Mouse (Mus musculus): ENCODE data around the gene Mrs2.
"Not testable (repeated sequence)": the region's sequence is repeated elsewhere in the genome, so short reads cannot be mapped to it uniquely, and the experiment has no call there.

Mrs2 gene

DNA sequence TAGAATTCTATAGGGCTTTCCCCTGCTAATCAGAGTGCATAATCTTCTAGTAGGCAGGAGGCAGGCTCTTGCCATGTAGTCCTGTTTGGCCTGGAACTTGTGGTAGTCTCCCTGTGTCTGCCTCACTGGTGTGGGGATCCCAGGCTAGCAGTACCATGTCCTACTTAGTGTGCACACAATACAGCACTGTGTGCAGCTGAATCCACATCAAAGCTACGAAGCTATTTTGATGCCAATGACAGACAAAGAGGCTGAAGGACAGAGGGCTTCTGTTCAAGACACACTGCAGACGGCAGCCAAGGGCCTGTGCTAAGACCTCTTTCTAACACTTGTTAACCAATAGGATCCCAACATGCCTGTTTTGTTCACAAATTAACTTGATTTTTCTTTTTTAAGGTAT, 34.7 kb downstream of the Mrs2 start:
- in situ Hi-C loops (cut with MboI; ENCODE audit: unreplicated experiment in 2 of 2) = no loop called here

DNA sequence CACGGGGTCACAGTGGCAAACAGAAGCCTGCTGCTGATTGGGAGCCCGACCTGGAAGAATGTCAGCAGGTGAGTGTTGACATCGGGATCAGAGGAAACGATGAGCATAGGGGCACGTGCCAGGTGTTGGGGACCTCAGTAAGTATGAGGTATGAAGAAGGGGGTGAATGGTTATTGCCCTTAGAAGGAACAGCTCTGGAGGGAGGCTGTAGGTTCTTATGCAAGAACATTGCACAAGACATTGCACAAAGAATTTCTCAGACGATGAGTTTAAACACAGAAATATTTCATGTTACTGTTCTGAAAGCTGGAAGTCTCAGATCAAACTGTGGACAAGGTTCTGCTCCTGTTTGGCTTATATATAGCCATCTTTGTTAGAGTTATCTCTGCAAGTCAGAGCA, 39.1 kb downstream of the Mrs2 start:
- in situ Hi-C loops (cut with MboI; ENCODE audit: unreplicated experiment in 2 of 2) = no loop called here

DNA sequence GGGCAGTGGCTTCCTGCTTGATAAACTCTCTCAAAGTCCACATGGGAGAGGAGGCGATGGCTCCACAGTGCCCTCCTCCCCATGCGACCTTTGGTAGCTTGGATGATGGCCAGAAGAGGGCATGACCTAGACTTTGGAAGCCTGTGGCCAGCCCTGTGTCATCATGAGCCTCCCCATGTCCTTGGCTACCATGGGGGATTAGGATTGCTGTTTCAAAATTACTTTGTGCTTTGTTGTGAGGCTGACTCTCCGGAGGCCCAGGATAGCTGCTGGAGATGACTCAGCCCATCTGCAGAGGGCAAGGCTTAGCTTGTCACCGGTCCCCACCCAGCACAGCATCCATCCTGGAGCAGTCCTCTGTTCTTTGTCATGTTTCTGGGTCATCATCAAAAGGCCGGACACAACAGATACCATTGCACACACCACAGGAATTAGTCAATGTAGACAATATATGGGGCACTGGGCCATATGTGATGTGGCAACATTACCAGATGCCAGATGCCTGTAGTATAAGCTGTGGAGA, 42.3 kb downstream of the Mrs2 start:
- in situ Hi-C loops (cut with MboI; ENCODE audit: unreplicated experiment in 2 of 2) = no loop called here

DNA sequence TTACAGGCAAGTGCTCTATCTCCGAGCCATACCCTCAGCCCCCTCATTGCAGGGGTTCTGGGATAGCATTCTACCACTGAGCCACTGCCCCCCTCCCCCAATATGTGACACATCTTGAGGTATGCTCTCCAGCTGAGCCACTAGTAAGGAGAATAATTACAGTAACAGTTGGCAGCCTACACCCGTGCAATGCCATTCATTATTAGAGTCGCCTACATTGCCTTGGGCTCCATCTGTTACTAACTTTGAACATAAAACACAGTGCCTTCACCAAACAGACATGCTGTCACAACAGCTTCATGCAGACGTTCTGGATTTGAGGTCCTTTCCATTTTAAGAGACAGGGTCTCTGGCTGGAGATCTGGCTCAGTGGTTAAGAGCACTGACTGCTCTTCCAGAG, 43.8 kb downstream of the Mrs2 start:
- in situ Hi-C loops (cut with MboI; ENCODE audit: unreplicated experiment in 2 of 2) = no loop called here

DNA sequence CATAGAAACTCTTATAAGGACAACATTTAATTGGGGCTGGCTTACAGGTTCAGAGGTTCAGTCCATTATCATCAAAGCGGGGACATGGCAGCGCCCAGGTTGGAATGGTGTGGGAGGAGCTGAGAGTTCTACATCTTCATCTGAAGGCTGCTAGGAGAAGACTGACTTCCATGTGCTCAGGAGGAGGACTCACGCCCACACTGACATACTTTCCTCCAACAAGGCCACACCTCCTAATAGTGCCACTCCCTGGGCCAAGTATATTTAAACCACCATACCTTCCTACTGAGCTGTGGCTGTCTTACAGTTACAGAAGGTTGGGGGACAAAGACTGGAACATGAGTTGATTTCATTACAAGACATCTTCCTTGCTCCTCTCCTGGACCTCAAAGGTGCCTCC, 48.4 kb downstream of the Mrs2 start:
- in situ Hi-C loops (cut with MboI; ENCODE audit: unreplicated experiment in 2 of 2) = not testable (repeated sequence)

DNA sequence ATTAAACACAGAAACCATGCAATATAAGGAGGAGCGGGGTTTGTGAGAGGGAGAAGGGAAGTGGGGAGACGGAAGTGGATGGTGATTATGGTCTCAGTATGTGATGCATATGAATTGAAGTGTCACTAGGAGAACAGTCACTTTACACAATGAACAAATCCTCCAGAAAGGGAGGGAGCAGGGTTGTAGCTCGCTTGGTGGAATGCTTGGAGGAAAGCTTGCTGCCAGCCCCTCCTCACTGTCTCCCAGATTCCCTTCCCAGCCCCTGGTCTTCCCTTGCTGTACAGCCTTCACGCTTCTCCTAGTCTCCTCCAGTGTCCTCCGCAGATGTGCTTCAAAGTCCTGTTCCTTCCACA, 54.4 kb downstream of the Mrs2 start:
- in situ Hi-C loops (cut with MboI; ENCODE audit: unreplicated experiment in 2 of 2) = no loop called here

DNA sequence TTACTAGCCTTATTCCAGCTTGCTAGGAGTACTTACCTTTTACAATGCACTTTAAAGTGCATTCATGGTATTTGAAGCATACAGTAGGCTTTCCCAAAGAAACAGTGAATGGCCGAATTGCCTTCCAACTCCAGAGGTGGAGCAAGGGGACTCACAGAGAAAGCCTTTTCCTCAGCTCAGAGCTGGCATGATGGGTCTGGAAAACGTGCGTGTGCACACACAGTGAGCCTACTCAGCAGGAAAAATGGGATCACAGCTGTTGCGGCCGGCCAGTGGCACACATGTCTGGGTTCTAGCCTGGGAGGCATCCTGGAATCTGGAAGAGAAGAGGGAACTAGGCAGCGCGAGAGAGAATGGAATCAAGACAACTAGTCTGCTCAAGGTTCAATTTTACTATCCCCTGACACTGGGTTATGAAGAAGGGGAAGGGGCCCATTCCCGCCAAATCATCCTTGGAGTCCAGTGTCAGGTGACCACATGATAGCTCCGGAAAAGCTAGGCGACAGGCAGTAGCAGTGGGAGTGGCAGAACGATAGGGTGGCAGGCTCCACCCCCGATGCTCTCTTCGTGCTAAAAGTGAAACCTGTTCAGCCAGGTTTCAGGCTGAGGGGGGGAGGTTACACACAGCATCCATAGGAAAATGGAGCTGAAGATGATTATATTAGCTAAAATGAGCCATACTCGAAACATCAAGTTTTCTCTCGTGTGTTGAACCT, 54.9 kb downstream of the Mrs2 start:
- in situ Hi-C loops (cut with MboI; ENCODE audit: unreplicated experiment in 2 of 2) = no loop called here

DNA sequence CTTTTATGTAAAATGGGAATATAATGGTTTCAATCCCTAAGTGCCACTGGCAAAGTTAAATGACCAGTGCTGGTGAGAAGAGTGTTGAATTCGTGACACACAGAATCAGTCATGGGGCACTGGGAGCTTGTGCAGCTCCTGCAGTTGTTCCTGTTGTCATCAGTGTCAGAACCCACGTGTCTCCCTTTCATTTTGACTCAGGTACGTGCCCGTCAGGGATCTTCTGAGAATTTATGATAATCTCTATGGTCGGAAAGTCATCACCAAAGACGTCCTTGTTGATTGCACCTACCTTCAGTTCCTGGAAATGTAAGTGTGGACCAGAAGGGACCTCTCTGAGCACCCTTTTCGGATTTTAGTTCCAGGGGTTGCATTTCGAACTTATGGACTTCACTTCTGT, 58.1 kb downstream of the Mrs2 start:
- in situ Hi-C loops (cut with MboI; ENCODE audit: unreplicated experiment in 2 of 2) = no loop called here

DNA sequence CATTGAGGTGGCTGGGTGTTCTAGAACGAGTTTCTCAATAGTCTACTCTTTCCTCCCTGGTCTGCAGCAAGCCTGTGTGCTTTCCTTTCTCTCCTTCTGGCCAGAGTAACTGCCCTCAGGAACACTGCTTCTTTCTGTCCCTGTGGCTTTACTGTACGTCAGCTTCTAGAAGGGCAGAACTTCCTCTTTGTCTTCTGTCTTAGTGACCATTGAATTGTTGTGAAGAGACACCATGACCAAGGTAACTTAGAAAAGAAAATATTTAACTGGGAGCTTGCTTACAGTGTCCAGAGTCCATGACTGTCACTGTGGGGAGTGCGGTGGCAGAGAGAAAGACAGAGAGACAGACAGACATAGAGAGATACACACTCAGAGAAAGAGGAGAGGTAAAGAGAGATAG, 60.1 kb downstream of the Mrs2 start:
- in situ Hi-C loops (cut with MboI; ENCODE audit: unreplicated experiment in 2 of 2) = no loop called here

DNA sequence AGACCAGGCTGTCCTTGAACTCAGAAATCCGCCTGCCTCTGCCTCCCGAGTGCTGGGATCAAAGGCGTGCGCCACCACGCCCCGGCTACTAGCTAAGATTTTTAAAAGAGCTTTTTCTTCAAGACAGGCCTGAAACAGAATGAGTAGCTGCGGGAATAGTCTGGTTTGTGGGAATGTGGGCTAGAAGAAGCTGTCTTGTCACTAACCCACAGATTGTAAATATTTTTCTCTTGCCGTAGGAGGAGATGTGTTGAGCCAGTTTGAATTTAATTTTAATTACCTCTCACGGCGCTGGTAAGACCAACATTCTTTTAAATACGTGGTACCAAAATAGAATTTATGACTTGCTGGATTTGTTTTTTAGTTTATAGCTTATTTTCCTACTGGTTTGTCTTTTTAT, 61.5 kb downstream of the Mrs2 start:
- in situ Hi-C loops (cut with MboI; ENCODE audit: unreplicated experiment in 2 of 2) = no loop called here

DNA sequence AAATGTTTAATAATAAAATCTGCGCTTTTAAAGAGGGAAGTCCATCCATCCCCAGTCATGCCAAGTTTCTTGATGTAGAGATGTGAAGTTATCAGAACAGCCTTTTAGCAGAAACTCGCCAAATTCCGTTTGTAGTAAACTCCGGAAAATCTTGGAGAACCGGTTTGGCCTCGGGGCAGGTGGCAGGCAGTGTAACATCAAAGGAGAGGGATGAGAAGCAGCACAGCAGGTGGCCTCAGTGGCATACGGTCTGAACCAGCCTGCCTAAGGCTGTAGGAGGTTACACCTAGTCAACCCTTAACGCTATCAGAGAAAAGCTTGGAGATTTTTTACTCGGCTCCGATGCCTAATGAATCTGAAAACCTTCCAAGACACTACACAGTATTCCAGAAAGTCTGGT, 64.7 kb downstream of the Mrs2 start:
- in situ Hi-C loops (cut with MboI; ENCODE audit: unreplicated experiment in 2 of 2) = no loop called here

DNA sequence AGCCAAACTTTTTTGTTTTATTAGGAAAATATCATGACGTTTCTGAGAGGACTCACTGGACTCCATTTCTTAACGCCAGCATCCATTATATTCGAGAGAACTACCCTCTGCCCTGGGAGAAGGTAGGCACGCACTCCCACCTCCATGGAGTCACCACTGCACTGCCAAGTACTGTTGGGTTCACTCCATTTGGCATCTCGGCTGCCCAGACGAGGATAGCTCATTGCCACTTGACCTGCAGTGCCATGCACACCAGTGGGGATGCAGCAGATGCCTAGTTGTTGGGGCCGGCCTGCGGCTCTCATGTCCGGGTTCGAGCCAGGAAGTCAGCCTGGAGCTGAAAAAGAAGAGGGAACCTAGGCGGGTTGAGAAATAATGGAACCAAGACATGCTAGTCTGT, 65.1 kb downstream of the Mrs2 start:
- in situ Hi-C loops (cut with MboI; ENCODE audit: unreplicated experiment in 2 of 2) = no loop called here

DNA sequence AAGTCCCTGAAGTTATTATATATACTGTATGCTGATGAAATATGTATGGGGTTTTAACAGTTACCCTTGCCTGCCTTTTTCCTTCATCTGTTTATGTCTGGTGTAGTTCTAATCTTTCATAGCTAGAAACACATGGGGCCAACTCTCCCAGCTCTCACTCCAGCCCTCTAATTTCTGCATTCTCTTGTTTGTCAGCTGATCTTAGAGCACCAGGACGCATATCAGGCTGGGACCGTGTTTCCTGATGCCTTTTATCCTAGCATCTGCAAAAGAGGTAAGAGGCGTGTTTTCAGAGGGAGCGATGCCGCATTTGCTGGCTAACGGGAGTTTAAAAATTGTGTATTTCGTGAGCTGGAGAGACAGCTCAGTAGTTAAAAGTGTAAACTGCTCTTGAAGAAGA, 67.5 kb downstream of the Mrs2 start:
- in situ Hi-C loops (cut with MboI; ENCODE audit: unreplicated experiment in 2 of 2) = no loop called here

DNA sequence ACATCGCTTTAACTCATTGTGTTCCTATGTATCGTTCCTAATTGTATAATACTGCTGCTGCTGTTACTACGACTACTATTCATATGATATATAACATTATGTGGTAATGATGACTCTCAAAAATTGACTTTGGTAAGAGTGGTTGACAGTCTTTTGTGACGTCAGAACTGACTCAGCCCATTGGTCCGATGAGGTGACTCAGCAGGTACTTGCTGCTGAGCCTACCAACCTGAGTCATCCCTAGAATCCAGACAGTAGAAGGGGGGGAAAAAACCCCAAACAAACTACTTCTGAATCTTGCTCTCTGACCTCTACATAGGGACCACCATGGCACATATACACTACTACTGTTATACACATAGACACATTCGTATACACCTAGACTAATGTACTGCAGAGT, 71.3 kb downstream of the Mrs2 start:
- in situ Hi-C loops (cut with MboI; ENCODE audit: unreplicated experiment in 2 of 2) = loop anchor here in 1 of 2 experiments (25.0 kb wide), 2 partner anchors 637 to 962 kb away; partner anchors contain the start of gene Scgn

DNA sequence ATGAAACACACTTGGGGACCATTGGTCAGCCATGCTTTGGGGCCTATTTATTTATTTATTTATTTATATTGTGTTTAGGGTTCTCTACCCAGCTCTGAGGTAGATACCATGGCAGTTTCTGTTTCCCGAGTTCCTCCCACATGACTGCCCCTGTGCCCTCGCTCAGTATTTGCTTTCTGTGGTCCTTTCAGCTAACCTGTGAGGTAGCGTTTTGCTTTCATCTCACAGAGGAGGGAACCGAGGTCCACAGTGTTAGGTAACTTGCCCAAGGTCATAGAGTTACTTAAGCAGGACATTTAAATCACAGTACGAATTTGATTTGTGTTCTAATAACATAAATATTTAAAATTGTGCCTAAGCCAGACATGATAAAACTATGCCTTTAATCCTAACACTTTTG, 73.0 kb downstream of the Mrs2 start:
- in situ Hi-C loops (cut with MboI; ENCODE audit: unreplicated experiment in 2 of 2) = loop anchor here in 1 of 2 experiments (25.0 kb wide), 2 partner anchors 635 to 960 kb away; partner anchors contain the start of gene Scgn

DNA sequence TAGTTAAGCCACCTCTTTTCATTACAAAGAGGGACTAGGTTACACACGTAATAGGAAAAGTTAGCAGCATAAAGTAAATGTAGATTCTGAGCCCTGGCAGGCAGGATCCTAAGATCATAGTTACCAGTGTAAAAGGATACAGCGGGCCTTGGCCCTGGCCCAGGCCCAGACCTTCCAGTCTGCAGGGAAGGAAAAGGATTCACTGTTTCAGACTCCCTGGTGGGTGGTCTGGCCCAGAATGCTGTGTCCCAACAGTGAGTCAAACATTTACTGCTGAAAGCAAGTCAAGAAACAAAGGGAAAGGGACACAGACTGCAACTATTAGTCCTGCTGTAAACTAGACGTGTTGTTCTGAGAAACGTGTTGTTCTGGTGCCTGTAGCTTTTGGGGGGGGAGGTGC, 74.6 kb downstream of the Mrs2 start:
- in situ Hi-C loops (cut with MboI; ENCODE audit: unreplicated experiment in 2 of 2) = loop anchor here in 1 of 2 experiments (25.0 kb wide), 2 partner anchors 633 to 958 kb away; partner anchors contain the start of gene Scgn

DNA sequence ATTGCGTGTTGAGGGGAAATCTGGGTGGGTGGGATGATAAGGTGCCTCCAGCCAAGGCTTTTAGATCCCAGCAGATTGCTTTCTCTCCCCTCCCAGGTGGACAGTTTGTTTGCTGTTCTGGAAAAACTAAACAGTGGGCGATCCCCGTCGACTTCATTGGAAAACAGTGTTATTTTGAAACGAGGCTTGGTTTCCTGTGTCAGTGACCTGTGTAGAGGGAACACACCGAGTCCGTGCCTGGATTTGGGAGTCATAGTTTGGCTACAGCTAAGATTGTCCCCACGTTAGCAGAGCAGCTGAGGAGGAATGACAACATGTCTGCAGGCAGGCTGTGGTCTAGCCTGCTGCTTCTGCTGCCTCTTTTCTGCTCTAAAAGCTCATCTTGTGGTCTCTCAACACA, 76.9 kb downstream of the Mrs2 start:
- in situ Hi-C loops (cut with MboI; ENCODE audit: unreplicated experiment in 2 of 2) = loop anchor here in 1 of 2 experiments (25.0 kb wide), 2 partner anchors 631 to 956 kb away; partner anchors contain the start of gene Scgn

DNA sequence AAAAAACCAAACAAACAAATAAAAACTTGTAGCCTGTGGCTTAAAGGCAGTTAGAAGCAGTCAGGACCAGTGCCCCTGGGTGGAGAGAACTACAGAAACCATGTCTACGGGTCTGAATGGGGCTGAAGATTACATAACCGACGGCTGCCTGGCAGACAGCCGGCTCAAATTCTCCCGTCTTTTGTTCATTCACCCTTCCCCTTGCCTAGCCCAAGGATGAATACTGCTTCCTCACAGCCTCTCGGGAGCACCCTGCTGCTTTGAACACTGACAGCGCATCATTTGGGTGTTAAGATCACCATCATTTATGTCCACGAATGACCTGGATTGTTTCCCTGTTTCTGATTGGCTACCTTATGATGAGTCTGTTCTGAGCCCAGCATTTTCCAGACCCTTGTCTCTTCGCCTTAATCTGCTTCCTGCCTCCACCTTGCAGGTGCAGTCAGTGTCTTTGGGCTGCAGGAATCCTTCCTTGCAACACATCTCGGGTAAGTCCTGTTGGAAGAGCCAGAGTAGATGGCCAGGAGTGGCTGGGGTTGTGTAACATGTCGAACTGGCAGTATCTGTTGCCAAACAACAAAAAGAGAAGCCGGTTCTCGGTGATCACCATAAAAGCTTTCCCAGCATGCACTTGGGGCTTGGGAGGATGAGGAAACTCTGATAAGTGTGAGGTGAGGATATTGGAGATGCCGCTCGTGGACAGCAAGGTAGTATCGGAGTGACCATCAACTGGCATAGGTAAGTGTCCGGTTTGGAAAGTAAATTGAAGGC, 77.5 kb downstream of the Mrs2 start, which contains the start of gene Gpld1:
Gene Gpld1 (plus strand): TSS at position 641 of the 771 bp plus-strand sequence.
- in situ Hi-C loops (cut with MboI; ENCODE audit: unreplicated experiment in 2 of 2) = loop anchor here in 1 of 2 experiments (25.0 kb wide), 2 partner anchors 630 to 955 kb away; partner anchors contain the start of gene Scgn

DNA sequence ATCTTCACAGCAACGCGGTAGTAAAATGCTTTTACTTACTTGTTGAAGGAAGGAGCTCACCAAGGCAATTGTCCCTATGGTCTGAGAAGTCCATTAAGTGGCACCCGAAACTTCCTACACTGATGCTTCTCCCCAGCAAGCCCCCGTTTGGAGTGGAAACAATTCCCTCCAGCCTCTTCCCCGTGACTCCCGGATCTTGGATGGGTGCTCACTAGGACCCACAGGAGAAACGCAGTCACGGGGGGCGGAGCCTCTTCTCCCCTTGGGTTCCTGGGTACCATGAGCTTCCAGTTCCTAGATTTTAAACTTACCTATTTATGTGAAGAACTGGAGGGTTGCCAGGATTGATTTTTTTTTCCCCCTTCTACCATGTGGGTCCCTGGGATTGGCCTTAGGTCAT, 80.7 kb downstream of the Mrs2 start:
- in situ Hi-C loops (cut with MboI; ENCODE audit: unreplicated experiment in 2 of 2) = loop anchor here in 1 of 2 experiments (25.0 kb wide), 2 partner anchors 627 to 952 kb away; partner anchors contain the start of gene Scgn

DNA sequence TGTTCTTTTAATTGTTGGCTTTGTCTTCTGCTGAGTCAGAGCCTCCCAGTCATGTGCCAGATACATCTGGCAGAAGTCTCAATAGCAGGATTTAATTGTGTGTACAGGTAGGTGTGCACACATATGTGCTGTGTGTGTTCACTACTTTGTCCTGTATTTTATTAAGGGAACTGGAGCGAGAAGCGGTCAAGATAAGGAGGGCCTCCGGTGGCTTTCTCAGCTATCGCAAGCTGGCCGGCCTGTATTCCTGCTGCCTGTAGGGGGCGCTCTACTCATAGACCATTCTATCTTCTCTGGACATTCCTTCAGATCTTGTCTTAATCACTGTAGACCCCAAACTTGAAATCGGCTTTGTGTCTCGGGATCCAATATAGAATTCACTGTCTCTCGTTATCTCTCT, 81.5 kb downstream of the Mrs2 start:
- in situ Hi-C loops (cut with MboI; ENCODE audit: unreplicated experiment in 2 of 2) = loop anchor here in 1 of 2 experiments (25.0 kb wide), 2 partner anchors 626 to 951 kb away; partner anchors contain the start of gene Scgn

DNA sequence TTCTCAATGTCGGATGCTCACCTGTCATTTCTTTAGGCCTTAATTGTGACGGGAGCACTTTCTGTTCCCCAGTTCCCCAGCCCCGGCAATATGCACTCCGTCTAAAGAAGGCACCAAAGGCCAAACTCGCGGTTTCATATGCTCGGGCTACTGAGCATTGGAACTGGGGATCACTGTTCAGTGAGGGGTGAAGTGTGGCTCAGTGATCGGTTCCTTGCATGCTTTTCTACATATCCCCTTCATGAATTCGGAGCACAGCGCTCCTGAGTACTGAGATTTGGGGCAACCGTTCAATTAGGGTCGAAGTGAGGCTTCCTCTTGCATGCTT, 82.4 kb downstream of the Mrs2 start:
- in situ Hi-C loops (cut with MboI; ENCODE audit: unreplicated experiment in 2 of 2) = loop anchor here in 1 of 2 experiments (25.0 kb wide), 2 partner anchors 626 to 951 kb away; partner anchors contain the start of gene Scgn

Measured in v-Abl transformed pro-B cells (cell line).